Mouse (Mus musculus): ENCODE data around the gene Vmn1r13. TPM values are rescaled to one million over a fixed set of nuclear protein-coding genes. Genes with fewer than 3 reads are reported as not detected.
"Not testable (repeated sequence)": the region's sequence is repeated elsewhere in the genome, so short reads cannot be mapped to it uniquely, and the experiment has no call there.

Gene Vmn1r13
- not detected in 2 replicates for polyA plus RNA-seq (2016; fragmentation: Nextera tagmentation; extraction: Ambion mirVana)

DNA sequence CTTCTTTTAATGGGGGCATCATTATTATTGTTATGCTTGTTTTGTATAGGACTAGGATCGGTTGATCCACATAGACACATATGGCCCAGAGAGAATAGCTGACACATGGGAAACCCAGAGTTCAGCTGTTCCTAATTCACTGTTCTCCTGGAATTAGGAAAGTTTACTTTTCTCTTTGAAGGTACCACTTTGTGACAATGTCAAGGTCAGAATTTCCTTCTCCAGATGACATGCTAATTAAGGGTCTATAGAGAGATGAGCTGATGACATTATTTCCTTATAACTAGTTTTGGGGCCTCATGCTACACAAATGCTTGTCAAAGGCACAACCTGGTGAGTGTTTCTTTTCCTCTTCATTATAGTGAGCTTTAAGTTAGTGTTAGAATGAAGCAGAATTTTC is at the start of gene Vmn1r13:
Gene Vmn1r13, plus strand, starts transcription at position 301 of the 400 bp plus-strand sequence.
- ATAC-seq (ENCODE audit: insufficient number of reproducible peaks, insufficient read depth, low FRiP score, low TSS enrichment); H3K27ac ChIP-seq; H3K4me3 ChIP-seq; H3K4me2 ChIP-seq (replicated peaks); H3K9me3 ChIP-seq; H3K9ac ChIP-seq; H3K36me3 ChIP-seq; H3K4me1 ChIP-seq; H3K27me3 ChIP-seq: not testable (repeated sequence)
- 68% methylated on average over 1 of the region's 1 CpGs for WGBS

DNA sequence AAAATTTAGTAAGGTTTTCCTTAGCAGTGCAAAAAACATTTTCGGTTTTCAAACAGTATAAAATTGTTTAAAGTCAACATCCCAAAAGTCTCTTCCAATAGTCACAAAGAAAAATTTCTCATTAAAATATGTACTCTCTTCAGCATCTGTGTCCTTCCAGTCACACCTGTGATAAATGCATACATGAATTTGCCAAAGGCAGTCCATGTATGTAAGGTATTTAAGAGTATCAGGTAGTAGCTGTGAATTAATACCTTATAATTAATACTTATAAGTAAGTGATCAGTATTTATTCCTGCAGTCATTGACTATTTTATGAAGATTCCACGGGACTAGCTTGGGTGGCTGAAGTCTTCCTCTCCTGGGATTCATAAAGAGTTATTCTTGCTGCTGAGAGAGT is 46.5 kb upstream of the Vmn1r13 start, which contains the start of gene Vmn1r12:
Gene Vmn1r12, plus strand, starts transcription at position 301 of the 400 bp plus-strand sequence.
- Histone ChIP-seq H3K9ac (no peak within 1 kb of the TSS), H3K27ac (no peak within 1 kb of the TSS), H3K9me3 (no peaks in the 10 kb centered on the region), H3K27me3 (no peaks in the 10 kb centered on the region), H3K4me2 (replicated peaks) (no peak within 1 kb of the TSS), H3K4me1 (no peaks in the 10 kb centered on the region), H3K4me3 (no peak within 1 kb of the TSS), H3K36me3 (no peaks in the 10 kb centered on the region)
- WGBS: 79% methylated on average over 2 of the region's 2 CpGs
- no peak for ATAC-seq (ENCODE audit: insufficient number of reproducible peaks, insufficient read depth, low FRiP score, low TSS enrichment)

DNA sequence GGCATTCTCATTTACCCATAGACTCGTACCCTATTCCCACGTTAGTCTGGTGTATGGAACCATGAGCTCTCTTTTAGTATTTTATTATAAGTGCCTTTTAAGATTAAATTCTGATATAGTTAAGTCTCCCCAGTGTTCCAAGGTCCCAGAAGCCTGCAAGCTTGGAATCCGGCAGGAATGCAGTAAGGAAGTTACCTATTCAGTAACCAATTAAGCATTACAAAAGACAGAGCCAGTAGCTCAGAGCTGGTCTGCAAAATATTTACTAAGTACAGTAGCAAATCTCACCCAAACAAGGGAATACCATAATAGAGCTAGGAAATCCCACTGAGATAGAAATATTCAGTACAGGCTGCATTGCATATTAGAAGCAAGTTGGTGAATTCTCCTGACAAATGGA is 13.1 kb upstream of the Vmn1r13 start:
- H3K4me2 ChIP-seq (replicated peaks); H3K27me3 ChIP-seq; H3K36me3 ChIP-seq; H3K9me3 ChIP-seq; ATAC-seq (ENCODE audit: insufficient number of reproducible peaks, insufficient read depth, low FRiP score, low TSS enrichment); H3K4me1 ChIP-seq; H3K4me3 ChIP-seq; H3K9ac ChIP-seq; H3K27ac ChIP-seq: not testable (repeated sequence)
- 43% methylated on average over 3 of the region's 3 CpGs for WGBS

DNA sequence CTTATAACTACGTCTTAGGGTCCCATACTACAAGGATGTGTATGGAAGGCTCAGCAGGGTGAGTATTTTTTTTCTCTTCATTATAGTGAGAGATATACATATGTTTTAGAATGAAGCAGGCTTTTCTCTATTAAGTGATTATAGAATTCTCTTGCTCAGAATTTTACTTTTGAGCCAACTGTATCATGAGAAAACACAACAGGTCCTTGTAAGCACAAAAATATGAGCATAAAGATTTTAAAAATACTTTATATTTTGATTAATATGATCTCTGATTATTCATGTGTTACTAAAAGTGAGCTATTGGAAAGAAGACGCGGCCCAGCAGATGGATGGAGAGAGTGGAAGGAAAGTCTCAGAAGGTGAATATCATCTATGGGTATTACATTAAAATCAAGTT is 28.3 kb downstream of the Vmn1r13 start, which contains the start of gene Vmn1r14:
Gene Vmn1r14, plus strand, starts transcription at position 301 of the 400 bp plus-strand sequence.
- 92% methylated on average over 3 of the region's 3 CpGs for WGBS
- Histone ChIP-seq H3K4me3 (no peak within 1 kb of the TSS), H3K4me2 (replicated peaks) (no peak within 1 kb of the TSS), H3K27ac (no peak within 1 kb of the TSS), H3K36me3 (no peaks in the 10 kb centered on the region), H3K9ac (no peak within 1 kb of the TSS), H3K9me3 (no peaks in the 10 kb centered on the region), H3K4me1 (no peaks in the 10 kb centered on the region), H3K27me3 (no peaks in the 10 kb centered on the region)
- ATAC-seq (ENCODE audit: insufficient number of reproducible peaks, insufficient read depth, low FRiP score, low TSS enrichment): no peak

DNA sequence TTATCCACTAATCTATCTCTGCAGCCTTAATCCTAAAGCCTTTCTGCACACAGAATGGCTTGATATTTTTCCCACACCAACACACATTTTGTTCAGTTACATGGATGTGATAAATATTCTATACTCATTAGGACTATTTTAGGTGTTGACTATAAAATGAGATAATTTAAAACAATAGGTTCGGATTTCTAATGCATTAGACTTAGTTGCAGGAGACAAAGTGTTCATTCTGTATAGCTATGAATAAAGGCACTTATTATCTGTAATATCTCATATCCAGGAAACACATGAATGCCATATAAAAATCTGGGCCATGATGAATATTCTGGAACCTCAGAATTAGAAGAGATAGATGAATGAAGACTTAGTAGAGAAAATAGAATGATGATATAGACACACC is 54.6 kb downstream of the Vmn1r13 start, which contains the start of gene Vmn1r15:
Gene Vmn1r15, plus strand, starts transcription at position 301 of the 400 bp plus-strand sequence.
- no peaks in the 10 kb centered on the region for H3K4me1 ChIP-seq
- no peaks in the 10 kb centered on the region for H3K9me3 ChIP-seq
- no peak within 1 kb of the TSS for H3K27ac ChIP-seq
- H3K9ac ChIP-seq: no peak within 1 kb of the TSS
- H3K27me3 ChIP-seq: no peaks in the 10 kb centered on the region
- H3K4me2 ChIP-seq (replicated peaks): no peak within 1 kb of the TSS
- no peak for ATAC-seq (ENCODE audit: insufficient number of reproducible peaks, insufficient read depth, low FRiP score, low TSS enrichment)
- 71% methylated on average over 1 of the region's 1 CpGs for WGBS
- H3K4me3 ChIP-seq: no peak within 1 kb of the TSS
- H3K36me3 ChIP-seq: no peaks in the 10 kb centered on the region

DNA sequence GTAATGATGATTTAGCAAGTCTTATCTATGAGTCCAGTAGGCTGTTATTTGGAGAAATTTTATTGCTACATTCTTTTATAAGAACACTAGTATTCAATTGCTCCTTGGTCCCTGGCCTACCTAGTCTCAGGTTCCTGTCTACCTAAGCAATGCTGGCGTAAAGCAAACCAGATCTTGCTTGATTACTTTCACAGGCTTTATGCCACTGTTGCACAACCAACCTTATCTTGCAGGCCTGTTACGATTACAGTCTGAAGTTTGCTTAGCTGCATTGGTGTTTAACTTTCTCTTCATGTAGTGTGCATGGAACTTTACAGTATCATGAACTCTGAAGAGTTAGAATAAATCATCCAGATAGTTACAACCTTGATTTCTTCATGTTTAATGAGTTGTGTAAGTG is 57.9 kb downstream of the Vmn1r13 start:
- Histone ChIP-seq H3K4me2 (replicated peaks) (no peak overlapping the region), H3K9ac (no peak overlapping the region), H3K27ac (no peak overlapping the region), H3K4me3 (no peak overlapping the region), H3K27me3 (no peaks in the 10 kb centered on the region), H3K36me3 (no peaks in the 10 kb centered on the region), H3K9me3 (no peaks in the 10 kb centered on the region), H3K4me1 (no peaks in the 10 kb centered on the region)
- ATAC-seq (ENCODE audit: insufficient number of reproducible peaks, insufficient read depth, low FRiP score, low TSS enrichment): no peak
- 88% methylated on average over 2 of the region's 2 CpGs for WGBS

Other genes with a start within 250 kb of the Vmn1r13 start
- gene Vmn1r5, start 233.0 kb upstream of the Vmn1r13 start, polyA plus RNA-seq (2016; fragmentation: Nextera tagmentation; extraction: Ambion mirVana): not detected in 2 replicates
- not detected in 2 replicates for gene Vmn1r6, start 206.0 kb upstream of the Vmn1r13 start, polyA plus RNA-seq (2016; fragmentation: Nextera tagmentation; extraction: Ambion mirVana)
- not detected in 2 replicates for gene Vmn1r7, start 178.0 kb upstream of the Vmn1r13 start, polyA plus RNA-seq (2016; fragmentation: Nextera tagmentation; extraction: Ambion mirVana)
- gene Vmn1r8, start 171.0 kb upstream of the Vmn1r13 start, polyA plus RNA-seq (2016; fragmentation: Nextera tagmentation; extraction: Ambion mirVana): not detected in 2 replicates
- not detected in 2 replicates for gene Vmn1r9, start 136.5 kb upstream of the Vmn1r13 start, polyA plus RNA-seq (2016; fragmentation: Nextera tagmentation; extraction: Ambion mirVana)
- gene Vmn1r10, start 93.8 kb upstream of the Vmn1r13 start, polyA plus RNA-seq (2016; fragmentation: Nextera tagmentation; extraction: Ambion mirVana): not detected in 2 replicates
- gene Vmn1r11, start 69.8 kb upstream of the Vmn1r13 start, polyA plus RNA-seq (2016; fragmentation: Nextera tagmentation; extraction: Ambion mirVana): not detected in 2 replicates
- not detected in 2 replicates for gene Vmn1r12, start 46.4 kb upstream of the Vmn1r13 start, polyA plus RNA-seq (2016; fragmentation: Nextera tagmentation; extraction: Ambion mirVana)
- gene Vmn1r14, start 28.4 kb downstream of the Vmn1r13 start, polyA plus RNA-seq (2016; fragmentation: Nextera tagmentation; extraction: Ambion mirVana): not detected in 2 replicates
- gene Vmn1r15, start 54.7 kb downstream of the Vmn1r13 start, polyA plus RNA-seq (2016; fragmentation: Nextera tagmentation; extraction: Ambion mirVana): not detected in 2 replicates
- gene Vmn1r16, start 126.2 kb downstream of the Vmn1r13 start, polyA plus RNA-seq (2016; fragmentation: Nextera tagmentation; extraction: Ambion mirVana): not detected in 2 replicates
- gene Vmn1r17, start 160.4 kb downstream of the Vmn1r13 start, polyA plus RNA-seq (2016; fragmentation: Nextera tagmentation; extraction: Ambion mirVana): not detected in 2 replicates
- gene Vmn1r18, start 192.5 kb downstream of the Vmn1r13 start, polyA plus RNA-seq (2016; fragmentation: Nextera tagmentation; extraction: Ambion mirVana): not detected in 2 replicates
- not detected in 2 replicates for gene Vmn1r19, start 200.5 kb downstream of the Vmn1r13 start, polyA plus RNA-seq (2016; fragmentation: Nextera tagmentation; extraction: Ambion mirVana)
- gene Vmn1r20, start 225.6 kb downstream of the Vmn1r13 start, polyA plus RNA-seq (2016; fragmentation: Nextera tagmentation; extraction: Ambion mirVana): not detected in 2 replicates